Mouse (Mus musculus) heart, embryonic 10.5 days (tissue): ENCODE data around the gene Gm15130. TPM values are rescaled to one million over a fixed set of nuclear protein-coding genes. Genes with fewer than 3 reads are reported as not detected.

Experiments used
- DNase-seq: peaks from one replicate; pipeline ENCODE4 v3.0.0-alpha.2; 2017; ENCODE audit warnings: low spot score
- H3K27ac ChIP-seq: fragments of 300-500 bp; sonication (generic); 2 replicates; pipeline ENCODE4 v1.5.1; 2016; ENCODE audit warnings: mild to moderate bottlenecking
- H3K27me3 ChIP-seq: fragments of 300-500 bp; sonication (generic); 2 replicates; pipeline ENCODE4 v1.6.1; 2016; ENCODE audit warnings: mild to moderate bottlenecking; ENCODE audit not compliant: poor library complexity, insufficient read depth, severe bottlenecking
- H3K36me3 ChIP-seq: fragments of 300-500 bp; sonication (generic); 2 replicates; pipeline ENCODE4 v1.6.1; 2016; ENCODE audit warnings: mild to moderate bottlenecking, moderate library complexity
- H3K4me1 ChIP-seq: fragments of 300-500 bp; sonication (generic); 2 replicates; pipeline ENCODE4 v1.6.1; 2016; ENCODE audit warnings: mild to moderate bottlenecking
- H3K4me3 ChIP-seq: fragments of 300-500 bp; sonication (generic); 2 replicates; pipeline ENCODE4 v1.5.1; 2016; ENCODE audit warnings: mild to moderate bottlenecking, moderate library complexity
- H3K9me3 ChIP-seq: fragments of 300-500 bp; sonication (generic); 2 replicates; pipeline ENCODE4 v1.6.1; 2016; ENCODE audit warnings: mild to moderate bottlenecking, moderate library complexity
- WGBS: fragments of 180-500 bp; shearing (Covaris S2); methylation state at CpG from one replicate; pipeline ENCODE4 v1.1.7; 2016; 5-methylcytosine and 5-hydroxymethylcytosine counted together
- polyA plus RNA-seq: library from polyadenylated mRNA; unstranded; fragments of >200 nt; fragmentation: Nextera tagmentation; extraction: Ambion mirVana; gene quantifications from 2 replicates; pipeline ENCODE4 v1.2.1, GENCODE M21; 2016

Gm15130 gene
- not detected in 2 replicates for polyA plus RNA-seq

DNA sequence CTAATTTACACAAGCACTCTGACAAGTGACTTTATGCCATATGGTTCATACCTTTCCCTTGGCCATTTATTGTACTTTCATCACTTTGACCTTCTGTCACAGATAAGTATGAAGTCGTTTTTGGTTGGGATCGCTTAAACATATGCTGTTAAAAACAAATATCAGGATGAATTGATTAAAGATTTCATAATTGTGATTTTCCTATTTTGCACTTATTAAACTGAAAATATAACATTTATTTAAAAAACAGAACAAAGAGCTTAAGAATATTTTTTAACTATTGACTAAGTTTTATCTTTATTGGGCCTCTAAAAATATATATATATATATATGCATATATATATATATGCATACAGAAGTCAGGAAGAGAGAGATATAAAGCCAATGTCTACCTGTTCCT lies at the start of gene Gm15130:
Gm15130 (minus strand) TSS at position 101 of the 400 bp plus-strand sequence.
- DNase-seq: no peak
- WGBS: 76% methylated on average over 2 of the region's 2 CpGs
- Histone ChIP-seq H3K4me1 (no peaks in the 10 kb centered on the region), H3K9me3 (no peaks in the 10 kb centered on the region), H3K27me3 (no peaks in the 10 kb centered on the region), H3K4me3 (no peak within 1 kb of the TSS), H3K27ac (no peak within 1 kb of the TSS), H3K36me3 (no peaks in the 10 kb centered on the region)

DNA sequence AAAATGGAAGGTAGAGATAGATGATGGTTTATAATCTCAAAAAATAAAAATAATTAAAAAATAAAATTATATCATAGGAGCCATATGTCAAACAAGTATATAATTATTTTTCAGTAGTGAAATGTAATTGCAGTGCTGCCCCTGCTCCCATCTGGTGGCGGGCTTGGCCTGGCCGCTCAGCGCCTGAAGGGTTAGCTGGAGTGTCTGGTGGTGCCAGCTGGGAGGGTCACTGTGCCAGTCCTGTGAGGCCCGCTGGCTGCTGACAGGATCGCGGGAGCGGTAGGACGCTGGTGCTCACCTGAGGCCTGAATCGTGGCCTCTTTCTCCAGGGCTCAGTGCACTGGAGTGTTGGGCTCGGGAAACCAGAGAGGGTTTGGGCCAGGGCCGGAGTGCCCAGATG lies 29.3 kb upstream of the Gm15130 start:
- Histone ChIP-seq H3K4me1 (no peaks in the 10 kb centered on the region), H3K36me3 (no peaks in the 10 kb centered on the region), H3K9me3 (no peaks in the 10 kb centered on the region), H3K27ac (no peak overlapping the region), H3K27me3 (no peaks in the 10 kb centered on the region), H3K4me3 (no peak overlapping the region)
- WGBS: 86% methylated on average over 11 of the region's 11 CpGs
- no peak for DNase-seq

DNA sequence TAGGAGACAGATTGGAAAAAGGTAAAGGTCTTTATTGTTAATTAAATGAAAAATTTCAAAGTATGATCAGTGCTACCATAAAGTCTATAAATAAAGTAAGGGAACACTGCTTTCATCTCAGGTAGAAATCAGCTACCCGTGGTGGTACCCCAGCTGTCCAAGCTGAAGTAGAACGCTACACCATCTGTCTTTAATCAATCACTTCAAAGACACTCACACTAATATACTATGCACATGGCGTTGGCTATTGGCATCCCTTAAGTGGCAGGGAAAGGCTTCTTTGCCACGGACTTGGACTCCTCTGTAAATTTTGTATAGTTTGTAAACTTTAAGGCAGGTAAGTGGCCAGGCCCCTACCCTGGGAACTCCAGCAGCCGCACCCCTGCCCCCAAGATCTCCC lies 17.0 kb downstream of the Gm15130 start:
- Histone ChIP-seq H3K27me3 (no peaks in the 10 kb centered on the region), H3K27ac (no peak overlapping the region), H3K4me1 (no peaks in the 10 kb centered on the region), H3K36me3 (no peaks in the 10 kb centered on the region), H3K9me3 (no peaks in the 10 kb centered on the region), H3K4me3 (no peak overlapping the region)
- no peak for DNase-seq
- 62% methylated on average over 5 of the region's 5 CpGs for WGBS

DNA sequence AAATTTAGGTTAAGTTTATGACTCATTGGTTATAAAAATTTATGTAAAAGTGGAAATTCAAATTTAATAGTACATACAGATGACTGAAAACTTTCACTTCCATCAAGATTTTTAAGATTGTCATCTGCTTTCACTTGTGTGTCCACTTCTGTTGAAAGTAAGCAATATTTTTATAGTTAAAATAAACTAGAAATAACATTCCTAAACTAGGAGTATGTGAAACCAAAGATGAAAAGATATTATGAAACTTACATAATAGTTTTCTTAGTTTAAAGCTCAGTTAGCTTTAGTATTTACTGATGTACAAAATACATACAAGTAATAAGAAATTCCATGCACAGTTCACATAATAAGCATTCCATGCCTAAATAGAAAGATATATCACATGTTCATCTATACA lies 46.9 kb downstream of the Gm15130 start, which contains the start of gene Gm13941:
Gm13941 (minus strand) TSS at position 101 of the 400 bp plus-strand sequence.
- H3K4me3 ChIP-seq: no peak within 1 kb of the TSS
- H3K9me3 ChIP-seq: no peaks in the 10 kb centered on the region
- H3K4me1 ChIP-seq: no peaks in the 10 kb centered on the region
- DNase-seq: no peak
- H3K36me3 ChIP-seq: no peaks in the 10 kb centered on the region
- no peak within 1 kb of the TSS for H3K27ac ChIP-seq
- no peaks in the 10 kb centered on the region for H3K27me3 ChIP-seq

Other genes starting within 250 kb of the Gm15130 start
- gene Ano3, start 202.0 kb downstream of the Gm15130 start, polyA plus RNA-seq: 0.55 and 0.80 TPM in 2 replicates
- not detected in 2 replicates for gene Gm13941, start 47.0 kb downstream of the Gm15130 start, polyA plus RNA-seq
- gene 4930430A15Rik, start 76.7 kb upstream of the Gm15130 start, polyA plus RNA-seq: not detected in 2 replicates
- not detected in 2 replicates for gene Olfr1275, start 82.3 kb upstream of the Gm15130 start, polyA plus RNA-seq
- not detected in 2 replicates for gene Olfr1276, start 101.6 kb upstream of the Gm15130 start, polyA plus RNA-seq
- not detected in 2 replicates for gene Olfr1277, start 121.2 kb upstream of the Gm15130 start, polyA plus RNA-seq
- gene Olfr1278, start 137.2 kb upstream of the Gm15130 start, polyA plus RNA-seq: not detected in 2 replicates
- gene Olfr1279, start 147.7 kb upstream of the Gm15130 start, polyA plus RNA-seq: 0.04 TPM in 1 of 2 replicates, not detected in the other
- gene Olfr1280, start 161.1 kb upstream of the Gm15130 start, polyA plus RNA-seq: not detected in 2 replicates
- not detected in 2 replicates for gene Olfr1281, start 173.6 kb upstream of the Gm15130 start, polyA plus RNA-seq
- not detected in 2 replicates for gene Olfr1282, start 183.1 kb upstream of the Gm15130 start, polyA plus RNA-seq
- gene Olfr1283, start 213.9 kb upstream of the Gm15130 start, polyA plus RNA-seq: not detected in 2 replicates
- gene Olfr1284, start 222.6 kb upstream of the Gm15130 start, polyA plus RNA-seq: not detected in 2 replicates